Mouse (Mus musculus) thymus, postnatal 0 days (tissue): ENCODE results near the gene Tomm70a. TPM values are rescaled to one million over a fixed set of nuclear protein-coding genes. Genes with fewer than 3 reads are reported as not detected.

Experiments
- DNase-seq: peaks from one replicate; pipeline ENCODE4 v3.0.0-alpha.2; 2015; ENCODE audit warnings: low spot score
- polyA plus RNA-seq: library from polyadenylated mRNA; unstranded; fragments of >200 nt; fragmentation: Nextera tagmentation; extraction: Ambion mirVana; gene quantifications from 2 replicates; pipeline ENCODE4 v1.2.1, GENCODE M21; 2015

Tomm70a gene
- polyA plus RNA-seq, result 41.1 and 42.4 TPM in 2 replicates

- DNase-seq, result peak; percentile 94
These were observed at the start of gene Tomm70a for GRCm38 (mm10) chr16:57120913-57121815. Tomm70a (plus strand) TSS chr16:57121703.

DNA sequence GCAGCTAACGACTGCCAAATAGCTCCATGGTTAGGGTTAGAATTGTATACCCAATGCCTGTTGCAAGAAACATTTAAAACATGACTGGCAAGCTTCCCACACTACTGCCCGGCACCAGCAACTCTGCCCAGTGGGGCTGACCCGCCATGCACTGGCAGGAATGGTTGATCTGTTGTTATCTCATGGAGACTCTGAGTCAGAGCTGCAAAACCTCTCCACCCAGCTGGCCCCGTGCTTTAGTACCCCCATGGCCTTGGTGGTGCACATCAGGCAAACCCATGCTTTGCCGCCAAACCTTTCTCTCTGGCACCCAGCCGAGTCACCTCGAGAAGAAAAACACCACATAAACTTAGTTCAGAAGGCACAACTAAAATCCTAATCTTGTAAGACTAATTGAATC is 45.5 kb upstream of the Tomm70a start:
- DNase-seq, result no peak

GRCm38 (mm10) chr16:57079577-57079976 is 41.9 kb upstream of the Tomm70a start:
- DNase-seq, result no peak

- peak; percentile 48 for DNase-seq
These were observed 29.0 kb upstream of the Tomm70a start for GRCm38 (mm10) chr16:57092460-57092859.

DNA sequence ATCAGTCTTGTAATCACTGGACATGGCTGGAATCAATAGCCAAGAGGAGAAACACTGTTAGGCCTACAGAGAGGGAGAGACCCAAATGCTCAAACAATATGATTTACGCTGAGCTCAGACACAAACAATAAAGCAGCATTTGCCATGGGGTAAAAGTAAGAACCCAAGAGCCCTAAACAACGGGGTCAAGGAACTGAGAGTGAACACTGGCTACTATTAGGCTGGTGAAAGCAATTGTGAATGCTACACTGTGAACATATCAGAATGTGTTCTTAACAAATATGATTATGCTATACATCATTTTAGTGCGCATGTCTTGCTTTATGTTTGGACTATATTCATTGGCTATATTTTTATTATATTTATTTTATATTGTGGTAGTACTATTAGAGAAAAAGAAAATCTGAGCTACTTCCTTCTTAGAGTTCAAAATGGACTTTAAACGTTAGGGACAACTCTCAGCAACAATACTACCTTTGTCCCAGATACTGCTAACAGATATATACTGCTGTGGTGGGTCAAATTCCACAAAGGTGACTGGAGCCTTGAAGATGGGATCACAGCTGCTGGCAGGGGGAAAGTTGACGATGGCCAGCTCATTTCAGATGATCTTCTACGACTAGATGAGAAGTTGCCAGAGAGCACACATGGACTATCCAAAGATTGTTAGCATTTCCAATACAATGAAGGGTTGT is 28.4 kb upstream of the Tomm70a start:
- no peak for DNase-seq

- DNase-seq, result no peak
These were observed 22.9 kb upstream of the Tomm70a start for GRCm38 (mm10) chr16:57098468-57099144.

GRCm38 (mm10) chr16:57099572-57100237 is 21.8 kb upstream of the Tomm70a start:
- no peak for DNase-seq

- DNase-seq, result no peak
These were observed 20.3 kb upstream of the Tomm70a start for GRCm38 (mm10) chr16:57101174-57101573.

GRCm38 (mm10) chr16:57106185-57106960 is 15.1 kb upstream of the Tomm70a start:
- DNase-seq, result no peak

DNA sequence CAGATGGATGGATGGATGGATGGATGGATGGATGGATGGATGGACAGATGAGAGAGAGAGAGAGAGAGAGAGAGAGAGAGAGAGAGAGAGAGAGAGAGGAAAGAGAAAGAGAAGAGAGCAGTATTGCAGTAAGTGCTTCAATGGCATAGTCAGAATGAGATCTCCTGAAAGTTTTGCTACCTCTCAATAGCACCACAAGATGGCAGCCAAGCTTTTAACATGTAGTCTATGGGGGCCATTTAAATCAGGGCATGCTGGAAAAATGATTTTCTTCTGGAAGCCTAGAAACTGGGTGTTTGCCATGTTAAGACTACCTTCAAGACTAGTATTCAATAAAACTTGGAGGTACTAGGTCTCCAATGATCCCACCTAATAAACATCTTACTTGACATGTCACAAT is 5.4 kb upstream of the Tomm70a start:
- DNase-seq, result peak; percentile 32

- DNase-seq, result no peak
These were observed 3.9 kb upstream of the Tomm70a start for GRCm38 (mm10) chr16:57117562-57117961.

DNA sequence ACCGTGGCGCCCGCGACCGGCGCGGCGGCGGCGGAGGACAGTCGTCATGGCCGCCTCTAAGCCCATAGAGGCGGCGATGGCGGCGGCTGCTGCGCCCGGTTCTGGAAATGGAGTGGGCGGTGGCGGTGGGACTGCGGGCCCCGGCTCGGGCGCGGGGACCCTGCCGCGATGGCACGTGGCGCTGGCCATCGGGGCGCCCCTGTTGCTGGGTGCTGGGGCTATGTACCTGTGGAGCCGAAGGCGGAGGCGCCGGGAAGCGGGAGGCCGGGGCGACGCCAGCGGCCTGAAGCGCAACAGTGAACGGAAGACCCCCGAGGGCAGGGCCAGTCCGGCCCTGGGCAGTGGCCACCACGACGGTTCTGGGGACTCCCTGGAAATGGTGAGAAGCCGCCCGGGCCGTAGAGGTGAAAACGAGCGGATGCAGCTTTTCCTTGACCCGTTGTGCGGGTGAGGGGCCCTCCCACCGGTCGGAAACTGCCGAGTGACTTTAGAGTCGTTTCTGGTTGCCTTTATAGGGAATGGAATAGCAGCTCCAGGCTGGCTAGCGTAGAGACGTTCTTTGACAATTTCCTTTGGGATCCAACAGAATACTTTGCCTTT is 413 bp downstream of the Tomm70a start:
- DNase-seq, result no peak

GRCm38 (mm10) chr16:57122682-57123445 is 1.4 kb downstream of the Tomm70a start:
- no peak for DNase-seq

GRCm38 (mm10) chr16:57126268-57126667 is 4.8 kb downstream of the Tomm70a start:
- no peak for DNase-seq

DNA sequence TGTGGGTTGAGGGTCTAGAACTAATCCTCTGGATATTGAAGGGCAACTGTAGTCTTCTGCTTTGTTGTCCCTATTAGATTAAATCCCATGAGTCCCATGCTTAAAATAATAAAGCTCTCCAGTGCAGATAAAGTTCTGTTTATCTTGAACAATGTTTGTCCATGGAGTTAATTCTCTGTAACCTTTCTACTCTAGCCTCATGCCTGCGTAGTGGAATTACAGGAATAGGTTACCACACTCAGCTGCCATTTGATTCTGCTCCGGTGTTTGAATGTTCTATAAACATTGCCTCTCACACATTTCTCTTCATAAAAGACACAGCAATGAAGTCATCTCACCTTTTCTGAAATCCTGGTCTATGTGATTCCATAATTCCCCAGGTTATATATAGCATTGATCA is 6.3 kb downstream of the Tomm70a start:
- no peak for DNase-seq

DNA sequence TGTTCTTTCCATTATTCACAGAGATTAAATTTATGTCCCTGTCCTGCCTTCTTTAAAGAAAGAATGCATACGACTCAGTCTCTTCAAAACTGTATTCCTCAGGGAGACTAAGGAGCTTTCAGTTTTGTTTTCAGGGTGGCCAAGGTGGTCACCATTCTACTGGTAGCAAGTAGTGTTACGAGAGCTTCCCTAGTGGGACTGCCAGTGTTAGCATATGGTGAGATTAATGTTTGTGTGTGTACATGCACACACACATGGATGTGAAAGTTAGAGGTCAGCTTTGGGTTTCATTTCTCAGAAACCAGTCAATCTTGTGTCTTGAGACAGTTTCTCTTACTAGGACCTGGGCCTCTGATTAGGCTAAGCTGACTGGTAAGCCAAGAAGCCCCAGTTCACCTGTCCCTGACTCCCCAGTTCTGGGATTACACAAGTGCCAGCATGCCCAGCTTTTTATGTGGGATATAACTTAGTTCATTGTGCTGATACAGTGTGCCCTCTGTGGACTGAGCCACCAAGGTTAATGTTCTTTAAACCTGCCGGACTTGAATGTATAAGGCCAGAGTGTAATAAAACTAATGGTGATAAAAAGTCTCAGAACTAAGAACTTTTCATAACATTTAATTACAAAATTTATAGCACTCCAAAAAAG is 9.4 kb downstream of the Tomm70a start:
- DNase-seq, result no peak

- DNase-seq, result no peak
These were observed 10.0 kb downstream of the Tomm70a start for GRCm38 (mm10) chr16:57131544-57131943.

DNA sequence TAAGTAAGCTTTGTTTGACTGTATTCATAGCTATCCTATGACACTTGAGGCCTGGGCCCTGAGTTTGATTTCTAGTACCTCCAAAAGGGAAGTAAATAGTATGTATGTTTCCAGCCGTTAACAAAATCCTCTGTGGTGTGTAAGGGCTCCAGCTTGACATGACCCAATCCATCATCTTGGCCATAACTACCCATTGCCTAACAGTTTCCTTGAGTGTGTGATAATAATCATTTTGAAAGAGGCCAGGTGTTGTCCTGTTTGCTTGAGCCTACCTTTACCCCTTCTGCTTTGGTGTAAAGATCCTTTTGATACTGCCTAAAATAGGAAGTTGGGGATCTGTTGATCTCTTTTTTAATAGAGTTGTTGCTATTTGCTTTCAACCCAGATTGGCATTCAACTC is 10.8 kb downstream of the Tomm70a start:
- no peak for DNase-seq

DNA sequence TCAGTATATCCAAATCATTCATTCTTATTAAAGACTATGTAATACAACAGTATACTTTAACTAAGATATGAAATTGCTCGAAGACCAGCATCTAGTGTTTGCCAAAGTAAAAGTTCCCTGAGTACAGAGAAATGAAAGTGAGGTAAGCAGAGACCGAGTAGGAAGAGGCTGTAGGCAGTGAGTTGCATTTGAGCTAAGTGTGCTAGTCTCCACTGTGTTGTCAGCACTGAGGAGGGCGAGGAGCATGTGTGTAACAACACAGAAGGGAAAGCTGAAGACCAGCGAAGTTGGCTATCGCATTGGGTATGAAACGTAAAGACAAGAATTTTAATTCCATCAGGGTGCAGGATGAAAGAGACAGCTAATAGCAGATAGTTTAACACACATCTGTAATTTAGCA is 12.1 kb downstream of the Tomm70a start:
- no peak for DNase-seq
